Comparison of ENCODE assay signal across 24 mouse cellular contexts in the genomic region with DNA sequence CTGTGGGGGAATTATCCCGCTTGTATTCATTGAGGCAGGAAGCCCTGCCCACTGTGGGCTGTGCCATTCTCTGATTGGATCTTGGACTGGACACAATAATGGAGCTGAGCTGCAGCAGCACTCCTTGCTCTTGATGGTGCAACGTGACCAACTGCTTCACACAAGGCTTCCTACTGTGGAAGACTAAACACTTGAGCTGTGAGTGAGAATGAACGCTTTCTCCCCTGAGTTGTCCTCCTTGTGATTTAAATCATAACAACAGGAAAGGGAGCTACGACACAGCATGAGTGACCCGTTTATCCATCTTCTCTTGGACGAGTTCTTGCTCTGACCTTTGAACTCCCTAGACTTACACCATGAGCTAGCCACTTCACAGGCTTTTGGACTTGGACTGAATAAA.
"Had no signal": no experiment of that assay in that cellular context is flagged by ENCODE, and none has a peak within 500 bp of the region (broad histone marks: within the 10 kb centered on the region; RNA-seq: fewer than 3 reads in every experiment).

No protein-coding gene starts in this region.

- H3K27ac ChIP-seq: heart, adult 2 months; heart, embryonic 13.5 days; heart, embryonic 15.5 days; hindbrain, embryonic 13.5 days; hindbrain, embryonic 15.5 days; hindbrain, postnatal 0 days; kidney, embryonic 15.5 days; layer of hippocampus, adult 2 months; left cerebral cortex, adult 2 months; limb, embryonic 13.5 days; limb, embryonic 15.5 days; liver, embryonic 12.5 days; liver, embryonic 14.5 days had no signal

- H3K27me3 ChIP-seq: heart, embryonic 13.5 days; heart, embryonic 15.5 days; hindbrain, embryonic 13.5 days; hindbrain, embryonic 15.5 days; kidney, embryonic 15.5 days; limb, embryonic 13.5 days; limb, embryonic 15.5 days; liver, embryonic 12.5 days had no signal

- H3K9me3 ChIP-seq: heart, embryonic 13.5 days; heart, embryonic 15.5 days; hindbrain, embryonic 13.5 days; hindbrain, embryonic 15.5 days; kidney, embryonic 15.5 days; limb, embryonic 13.5 days; limb, embryonic 15.5 days; liver, embryonic 12.5 days had no signal

- DNase-seq: gastrocnemius, postnatal 14 days; gastrocnemius, postnatal 36 days; heart, adult 11 months; heart, adult 2 months; heart, postnatal 14 days; heart, postnatal 36 days; kidney, adult 11 months; kidney, adult 2 months; kidney, adult 9 months; kidney, postnatal 10 days; kidney, postnatal 25 days; kidney, postnatal 4 days had no signal

- H3K4me3 ChIP-seq: heart, adult 2 months; heart, embryonic 13.5 days; heart, embryonic 15.5 days; hindbrain, embryonic 13.5 days; hindbrain, embryonic 15.5 days; kidney, embryonic 15.5 days; layer of hippocampus, adult 2 months; left cerebral cortex, adult 2 months; limb, embryonic 13.5 days; limb, embryonic 15.5 days; liver, embryonic 12.5 days had no signal

- H3K4me1 ChIP-seq: heart, embryonic 15.5 days; hindbrain, embryonic 15.5 days; kidney, embryonic 15.5 days; liver, embryonic 12.5 days had no signal

- H3K36me3 ChIP-seq: heart, embryonic 13.5 days; heart, embryonic 15.5 days; hindbrain, embryonic 13.5 days; hindbrain, embryonic 15.5 days; kidney, embryonic 15.5 days; limb, embryonic 13.5 days; limb, embryonic 15.5 days; liver, embryonic 12.5 days had no signal
